Mouse (Mus musculus): ENCODE results near the gene Arhgap15. TPM values are rescaled to one million over a fixed set of nuclear protein-coding genes. Genes with fewer than 3 reads are reported as not detected.

Gene Arhgap15
- total and polyA plus RNA-seq, 3 experiments: 0.89 to 56.4 (median 39.8) TPM

DNA sequence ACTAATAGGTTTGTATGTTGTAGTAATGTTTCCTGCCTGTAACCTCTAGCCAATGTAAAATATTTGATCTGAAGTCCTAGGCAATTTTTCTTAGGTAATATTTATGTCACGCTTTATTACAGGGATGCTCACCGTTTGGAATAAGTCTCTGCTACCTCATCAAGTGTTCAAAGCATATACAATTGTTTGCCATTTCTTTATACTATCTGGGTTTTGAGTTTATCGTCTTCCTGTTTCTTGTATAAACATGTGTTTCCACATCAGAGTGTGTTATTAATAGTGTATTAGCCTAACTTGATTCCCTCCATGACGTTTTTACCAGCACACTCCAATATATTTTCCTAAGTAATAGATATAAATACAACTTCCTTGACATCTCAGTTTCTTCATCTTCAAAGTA lies 391.8 kb downstream of the Arhgap15 start:
- no peaks in the 10 kb centered on the region for H3K36me3 ChIP-seq (replicated peaks)
- H3K4me3 ChIP-seq (ENCODE audit: low read depth, low read length): no peak overlapping the region
- H3K9me3 ChIP-seq (replicated peaks): no peaks in the 10 kb centered on the region
- H3K27me3 ChIP-seq (ENCODE audit: insufficient read depth, low read length): no peaks in the 10 kb centered on the region
- no peak for ATAC-seq (ENCODE audit: extremely low read depth, insufficient number of reproducible peaks, low FRiP score, poor library complexity, severe bottlenecking)
- no peaks in the 10 kb centered on the region for H3K4me1 ChIP-seq (ENCODE audit: insufficient read depth, low read depth, low read length)
- TF ChIP-seq GATA1 (IDR thresholded peaks at IDR 0.05; ENCODE audit: borderline replicate concordance, low read length) (no peak), POLR2AphosphoS5 (IDR thresholded peaks at IDR 0.05; ENCODE audit: insufficient replicate concordance, low read depth, low read length) (no peak), TAL1 (conservative IDR thresholded peaks at IDR 0.05; ENCODE audit: low read depth, low read length) (no peak), GATA2 (IDR thresholded peaks at IDR 0.05; ENCODE audit: borderline replicate concordance, low read depth, low read length) (no peak), CTCF (IDR thresholded peaks at IDR 0.05; ENCODE audit: low read depth, low read length) (no peak)
- no peak for DNase-seq (ENCODE audit: low spot score)

DNA sequence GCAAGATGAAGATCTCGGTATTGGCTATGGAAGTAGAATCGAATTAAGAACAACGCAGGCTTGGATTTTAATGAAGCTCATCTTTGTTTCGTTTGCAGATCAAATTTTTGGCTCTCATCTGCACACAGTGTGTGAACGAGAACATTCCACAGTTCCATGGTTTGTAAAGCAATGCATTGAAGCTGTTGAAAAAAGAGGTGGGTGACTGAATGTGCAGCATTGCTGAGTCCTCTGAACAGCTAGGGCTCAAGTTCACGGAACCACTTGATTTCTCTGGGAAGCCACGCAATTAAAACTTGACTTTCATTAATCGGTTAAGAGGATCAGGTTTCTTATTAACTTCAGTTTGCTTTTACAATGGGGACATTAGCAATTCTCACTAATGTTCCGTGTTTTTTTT lies 393.5 kb downstream of the Arhgap15 start:
- Histone ChIP-seq H3K4me3 (ENCODE audit: low read depth, low read length) (no peak overlapping the region), H3K4me1 (ENCODE audit: insufficient read depth, low read depth, low read length) (no peaks in the 10 kb centered on the region), H3K27me3 (ENCODE audit: insufficient read depth, low read length) (no peaks in the 10 kb centered on the region), H3K36me3 (replicated peaks) (no peaks in the 10 kb centered on the region), H3K9me3 (replicated peaks) (no peaks in the 10 kb centered on the region)
- no peak for TF ChIP-seq TAL1 (conservative IDR thresholded peaks at IDR 0.05; ENCODE audit: low read depth, low read length)
- no peak for TF ChIP-seq CTCF (IDR thresholded peaks at IDR 0.05; ENCODE audit: low read depth, low read length)
- no peak for TF ChIP-seq GATA1 (IDR thresholded peaks at IDR 0.05; ENCODE audit: borderline replicate concordance, low read length)
- TF ChIP-seq POLR2AphosphoS5 (IDR thresholded peaks at IDR 0.05; ENCODE audit: insufficient replicate concordance, low read depth, low read length): no peak
- no peak for TF ChIP-seq GATA2 (IDR thresholded peaks at IDR 0.05; ENCODE audit: borderline replicate concordance, low read depth, low read length)
- ATAC-seq (ENCODE audit: extremely low read depth, insufficient number of reproducible peaks, low FRiP score, poor library complexity, severe bottlenecking) (no peak), DNase-seq (ENCODE audit: low spot score) (no peak)

DNA sequence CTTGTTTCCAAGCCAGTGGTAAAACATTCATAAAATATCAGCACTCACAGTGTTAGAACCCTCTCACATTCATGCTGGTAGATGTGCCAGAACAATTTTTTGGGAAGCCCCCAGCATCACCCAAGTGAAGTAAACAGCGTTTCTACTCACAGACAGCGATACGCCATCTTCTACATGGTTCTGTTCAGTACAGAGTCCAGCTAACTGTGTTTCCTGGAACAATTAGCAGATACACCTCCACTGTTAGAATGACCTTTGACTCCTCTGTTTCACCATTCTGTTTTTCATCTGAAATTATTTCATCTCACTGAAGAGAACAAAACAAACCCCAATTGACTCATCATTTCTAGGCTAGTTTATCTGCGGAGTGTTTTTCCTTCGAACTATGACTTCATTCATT lies 394.0 kb downstream of the Arhgap15 start:
- TF ChIP-seq POLR2AphosphoS5 (IDR thresholded peaks at IDR 0.05; ENCODE audit: insufficient replicate concordance, low read depth, low read length) (no peak), CTCF (IDR thresholded peaks at IDR 0.05; ENCODE audit: low read depth, low read length) (no peak), GATA2 (IDR thresholded peaks at IDR 0.05; ENCODE audit: borderline replicate concordance, low read depth, low read length) (no peak), GATA1 (IDR thresholded peaks at IDR 0.05; ENCODE audit: borderline replicate concordance, low read length) (no peak)
- ATAC-seq (ENCODE audit: extremely low read depth, insufficient number of reproducible peaks, low FRiP score, poor library complexity, severe bottlenecking) (no peak), DNase-seq (ENCODE audit: low spot score) (no peak)
- H3K4me3 ChIP-seq (ENCODE audit: low read depth, low read length): no peak overlapping the region
- no peaks in the 10 kb centered on the region for H3K36me3 ChIP-seq (replicated peaks)
- no peaks in the 10 kb centered on the region for H3K4me1 ChIP-seq (ENCODE audit: insufficient read depth, low read depth, low read length)
- no peaks in the 10 kb centered on the region for H3K9me3 ChIP-seq (replicated peaks)
- H3K27me3 ChIP-seq (ENCODE audit: insufficient read depth, low read length): no peaks in the 10 kb centered on the region

DNA sequence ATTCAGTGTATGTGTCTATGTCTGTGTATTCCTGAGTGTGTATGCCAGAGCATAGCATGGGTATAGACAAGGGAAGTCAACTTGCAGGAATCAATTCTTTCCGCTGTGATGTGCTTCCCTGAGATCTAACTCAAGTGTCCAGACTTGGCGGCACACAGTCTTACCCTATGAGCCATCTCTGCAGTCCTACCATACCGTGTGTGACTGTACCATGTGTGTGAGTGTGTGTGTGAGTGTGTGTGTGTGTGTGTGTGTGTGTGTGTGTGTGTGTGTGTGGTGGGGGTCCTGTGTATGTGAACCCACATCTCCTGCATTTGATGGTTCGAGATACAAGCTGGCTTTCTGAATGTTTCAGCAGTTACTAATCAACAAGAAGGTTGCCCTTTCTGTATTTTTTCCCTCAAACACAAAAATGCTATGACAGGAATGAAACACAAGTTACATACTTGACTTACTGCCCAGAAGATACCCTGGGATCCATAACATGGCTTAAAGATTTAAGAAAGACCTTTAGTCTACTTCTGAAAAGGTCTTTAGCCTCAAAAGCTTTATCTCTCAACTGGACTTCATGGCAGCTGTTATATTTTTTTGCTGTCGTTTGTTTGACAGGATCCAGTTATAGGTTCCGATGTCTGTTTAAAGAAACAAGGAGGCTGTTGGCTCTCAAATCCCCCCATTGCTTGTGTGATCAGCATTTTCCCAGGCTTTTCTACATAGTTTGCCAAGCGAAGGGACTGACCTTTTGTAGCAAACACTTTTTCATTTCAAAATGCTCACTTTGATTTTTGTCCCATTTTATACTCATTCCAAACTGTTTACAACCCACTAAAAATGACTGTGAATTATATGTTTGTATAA lies 397.7 kb downstream of the Arhgap15 start:
- TF ChIP-seq GATA2 (IDR thresholded peaks at IDR 0.05; ENCODE audit: borderline replicate concordance, low read depth, low read length) (no peak), POLR2AphosphoS5 (IDR thresholded peaks at IDR 0.05; ENCODE audit: insufficient replicate concordance, low read depth, low read length) (no peak)
- ATAC-seq (ENCODE audit: extremely low read depth, insufficient number of reproducible peaks, low FRiP score, poor library complexity, severe bottlenecking): no peak
- no peak for DNase-seq (ENCODE audit: low spot score)
- Histone ChIP-seq H3K9me3 (replicated peaks) (no peaks in the 10 kb centered on the region), H3K4me3 (ENCODE audit: low read depth, low read length) (no peak overlapping the region), H3K4me1 (ENCODE audit: insufficient read depth, low read depth, low read length) (no peaks in the 10 kb centered on the region), H3K27me3 (ENCODE audit: insufficient read depth, low read length) (no peaks in the 10 kb centered on the region), H3K36me3 (replicated peaks) (no peaks in the 10 kb centered on the region)

DNA sequence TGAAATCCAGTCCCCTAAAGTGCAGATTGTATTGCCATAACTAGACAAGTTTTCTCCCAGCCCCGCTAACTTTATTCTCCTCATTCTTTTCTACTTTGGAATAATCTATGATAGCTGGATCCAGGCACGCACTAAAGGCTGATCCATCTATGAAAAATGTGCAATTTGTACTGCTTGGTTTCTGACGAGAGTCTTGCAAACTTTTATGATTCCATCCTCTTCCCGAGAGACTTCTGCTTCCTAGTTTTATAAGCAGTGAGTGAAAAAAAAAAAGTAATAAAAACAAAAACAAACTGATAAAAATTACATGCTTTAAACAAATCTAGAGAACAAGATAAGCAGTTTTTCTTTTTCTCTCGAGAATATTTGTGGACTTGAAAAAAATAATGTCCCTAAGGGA lies 398.9 kb downstream of the Arhgap15 start:
- Histone ChIP-seq H3K36me3 (replicated peaks) (no peaks in the 10 kb centered on the region), H3K4me1 (ENCODE audit: insufficient read depth, low read depth, low read length) (no peaks in the 10 kb centered on the region), H3K4me3 (ENCODE audit: low read depth, low read length) (no peak overlapping the region), H3K9me3 (replicated peaks) (no peaks in the 10 kb centered on the region), H3K27me3 (ENCODE audit: insufficient read depth, low read length) (no peaks in the 10 kb centered on the region)
- DNase-seq (ENCODE audit: low spot score) (no peak), ATAC-seq (ENCODE audit: extremely low read depth, insufficient number of reproducible peaks, low FRiP score, poor library complexity, severe bottlenecking) (no peak)
- TF ChIP-seq GATA2 (IDR thresholded peaks at IDR 0.05; ENCODE audit: borderline replicate concordance, low read depth, low read length) (no peak), POLR2AphosphoS5 (IDR thresholded peaks at IDR 0.05; ENCODE audit: insufficient replicate concordance, low read depth, low read length) (no peak), GATA1 (IDR thresholded peaks at IDR 0.05; ENCODE audit: borderline replicate concordance, low read length) (no peak), CTCF (IDR thresholded peaks at IDR 0.05; ENCODE audit: low read depth, low read length) (no peak), TAL1 (conservative IDR thresholded peaks at IDR 0.05; ENCODE audit: low read depth, low read length) (no peak)

DNA sequence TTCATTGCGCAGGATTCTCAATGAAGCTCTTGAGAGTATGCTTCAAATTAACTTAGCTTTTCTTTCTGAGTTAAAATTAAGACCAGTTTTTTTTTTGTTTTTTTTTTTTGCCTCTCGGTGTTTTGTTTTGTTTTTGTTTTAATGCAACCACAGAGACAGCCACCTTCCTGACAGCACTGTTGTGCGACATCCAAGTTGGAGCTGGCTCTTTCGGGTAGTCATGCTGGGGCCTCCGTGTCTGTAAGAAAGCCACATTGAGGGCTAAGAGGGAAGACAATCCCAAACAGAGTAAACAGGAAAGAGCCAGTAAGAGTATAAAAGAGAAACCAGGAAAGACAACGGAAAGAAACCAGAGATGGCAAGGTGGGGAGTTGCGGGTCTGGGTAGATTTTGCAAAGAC lies 399.3 kb downstream of the Arhgap15 start:
- Histone ChIP-seq H3K36me3 (replicated peaks) (no peaks in the 10 kb centered on the region), H3K4me1 (ENCODE audit: insufficient read depth, low read depth, low read length) (no peaks in the 10 kb centered on the region), H3K4me3 (ENCODE audit: low read depth, low read length) (no peak overlapping the region), H3K27me3 (ENCODE audit: insufficient read depth, low read length) (no peaks in the 10 kb centered on the region), H3K9me3 (replicated peaks) (no peaks in the 10 kb centered on the region)
- no peak for ATAC-seq (ENCODE audit: extremely low read depth, insufficient number of reproducible peaks, low FRiP score, poor library complexity, severe bottlenecking)
- no peak for TF ChIP-seq GATA1 (IDR thresholded peaks at IDR 0.05; ENCODE audit: borderline replicate concordance, low read length)
- TF ChIP-seq CTCF (IDR thresholded peaks at IDR 0.05; ENCODE audit: low read depth, low read length): no peak
- TF ChIP-seq POLR2AphosphoS5 (IDR thresholded peaks at IDR 0.05; ENCODE audit: insufficient replicate concordance, low read depth, low read length): no peak
- no peak for TF ChIP-seq GATA2 (IDR thresholded peaks at IDR 0.05; ENCODE audit: borderline replicate concordance, low read depth, low read length)
- no peak for TF ChIP-seq TAL1 (conservative IDR thresholded peaks at IDR 0.05; ENCODE audit: low read depth, low read length)
- no peak for DNase-seq (ENCODE audit: low spot score)

Data from G1E (cell line).